Mouse (Mus musculus) neural tube, embryonic 12.5 days (tissue): ENCODE measurements around the gene Slc22a2. TPM values are rescaled to one million over a fixed set of nuclear protein-coding genes. Genes with fewer than 3 reads are reported as not detected.
"Not testable (repeated sequence)": the region's sequence is repeated elsewhere in the genome, so short reads cannot be mapped to it uniquely, and the experiment has no call there.

Experiments used
- ATAC-seq: fragments of 200-750 bp; cut with Nextera tagmentation; 2 replicates; pipeline ENCODE4 v1.8.0; 2017; ENCODE audit warnings: low read depth, mild to moderate bottlenecking, moderate TSS enrichment, moderate library complexity; ENCODE audit not compliant: low FRiP score
- H3K27ac ChIP-seq: fragments of 300-500 bp; sonication (generic); 2 replicates; pipeline ENCODE4 v1.5.1; 2016
- H3K27me3 ChIP-seq: fragments of 300-500 bp; sonication (generic); replicated peaks from 2 replicates; pipeline ENCODE4 v1.6.1; 2016; ENCODE audit warnings: mild to moderate bottlenecking
- H3K36me3 ChIP-seq: fragments of 300-500 bp; sonication (generic); 2 replicates; pipeline ENCODE4 v1.6.1; 2016; ENCODE audit warnings: mild to moderate bottlenecking
- H3K4me1 ChIP-seq: fragments of 300-500 bp; sonication (generic); 2 replicates; pipeline ENCODE4 v1.6.1; 2016
- H3K4me2 ChIP-seq: fragments of 300-500 bp; sonication (generic); replicated peaks from 2 replicates; pipeline ENCODE4 v1.6.1; 2016; ENCODE audit warnings: mild to moderate bottlenecking
- H3K4me3 ChIP-seq: fragments of 300-500 bp; sonication (generic); 2 replicates; pipeline ENCODE4 v1.5.1; 2016
- H3K9ac ChIP-seq: fragments of 300-500 bp; sonication (generic); 2 replicates; pipeline ENCODE4 v1.6.1; 2016; ENCODE audit warnings: mild to moderate bottlenecking
- H3K9me3 ChIP-seq: fragments of 300-500 bp; sonication (generic); 2 replicates; pipeline ENCODE4 v1.6.1; 2016; ENCODE audit warnings: mild to moderate bottlenecking
- WGBS: fragments of 180-500 bp; shearing (Covaris S2); methylation state at CpG from one replicate; pipeline ENCODE4 v1.1.7; 2016; 5-methylcytosine and 5-hydroxymethylcytosine counted together
- polyA plus RNA-seq: library from polyadenylated mRNA; unstranded; fragments of >200 nt; fragmentation: Nextera tagmentation; extraction: Ambion mirVana; gene quantifications from 2 replicates; pipeline ENCODE4 v1.2.1, GENCODE M21; 2016

Gene Slc22a2
- polyA plus RNA-seq, 1 experiment from 2014 or later: 0.09 TPM

DNA sequence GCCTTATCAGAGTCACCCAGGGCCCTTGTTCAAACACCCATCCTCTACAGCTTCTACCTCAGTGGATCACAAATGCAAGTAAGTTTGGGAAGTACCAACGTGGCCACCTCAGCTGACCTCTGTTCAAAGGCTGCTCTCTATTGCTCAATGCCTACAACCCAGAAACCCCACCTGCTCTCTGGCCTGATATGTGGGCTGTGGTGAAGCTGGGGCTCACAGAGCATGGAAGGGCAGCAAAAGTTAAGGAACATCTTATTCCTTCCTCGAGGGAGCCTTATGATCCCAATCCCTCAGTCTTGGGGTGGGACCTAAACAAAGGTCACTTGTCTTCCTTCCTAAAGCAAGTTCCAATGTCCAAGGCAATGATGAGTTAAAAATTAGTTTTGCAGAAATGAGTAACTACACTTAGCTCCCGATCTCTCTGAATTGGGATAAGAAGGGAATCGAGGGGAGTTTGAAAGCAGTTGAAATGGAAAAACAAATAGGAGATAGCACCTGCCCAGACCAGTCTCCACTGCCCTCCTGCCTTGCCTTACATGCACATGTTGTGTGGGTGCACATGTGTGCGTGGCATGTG is 87.2 kb downstream of the Slc22a2 start:
- no peak for ATAC-seq
- no peak overlapping the region for H3K9ac ChIP-seq
- no peak overlapping the region for H3K4me3 ChIP-seq
- H3K4me2 ChIP-seq: no peak overlapping the region
- no peak overlapping the region for H3K27ac ChIP-seq
- H3K36me3 ChIP-seq: no peaks in the 10 kb centered on the region
- peaks cover 7% of the 10 kb centered on the region; the same call in 1 of the 2 replicates for H3K4me1 ChIP-seq
- H3K9me3 ChIP-seq: no peaks in the 10 kb centered on the region
- H3K27me3 ChIP-seq: no peaks in the 10 kb centered on the region
- WGBS: 86% methylated on average over 5 of the region's 5 CpGs

DNA sequence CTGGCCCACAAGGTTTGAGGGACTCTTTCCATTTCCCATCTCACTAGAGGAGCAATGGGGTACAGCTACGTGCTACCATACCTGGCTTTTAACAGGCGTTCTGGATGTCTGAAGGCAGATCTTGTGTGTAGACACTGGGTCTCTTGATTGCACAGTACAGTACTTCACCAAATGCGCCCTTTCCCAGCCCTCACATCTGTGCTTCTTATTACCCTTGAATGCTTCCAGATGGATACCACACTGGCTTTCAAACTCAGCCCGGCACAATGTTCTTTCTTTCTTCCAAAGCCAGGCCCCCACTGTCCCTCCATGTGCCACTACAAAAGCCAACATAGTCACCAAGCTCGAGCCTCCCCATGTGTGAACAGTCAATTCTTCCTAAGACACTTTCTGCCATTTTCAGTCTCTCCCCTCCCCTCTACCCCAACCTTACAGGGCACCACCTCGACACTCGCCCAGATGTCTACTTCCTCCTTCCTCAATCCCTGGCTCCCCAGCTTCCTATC is 88.4 kb downstream of the Slc22a2 start:
- no peak overlapping the region for H3K27ac ChIP-seq
- no peak overlapping the region for H3K4me2 ChIP-seq
- H3K9ac ChIP-seq: no peak overlapping the region
- peaks cover 7% of the 10 kb centered on the region; the same call in 1 of the 2 replicates for H3K4me1 ChIP-seq
- H3K36me3 ChIP-seq: no peaks in the 10 kb centered on the region
- no peaks in the 10 kb centered on the region for H3K27me3 ChIP-seq
- no peak for ATAC-seq
- 65% methylated on average over 7 of the region's 7 CpGs for WGBS
- H3K9me3 ChIP-seq: no peaks in the 10 kb centered on the region
- no peak overlapping the region for H3K4me3 ChIP-seq

DNA sequence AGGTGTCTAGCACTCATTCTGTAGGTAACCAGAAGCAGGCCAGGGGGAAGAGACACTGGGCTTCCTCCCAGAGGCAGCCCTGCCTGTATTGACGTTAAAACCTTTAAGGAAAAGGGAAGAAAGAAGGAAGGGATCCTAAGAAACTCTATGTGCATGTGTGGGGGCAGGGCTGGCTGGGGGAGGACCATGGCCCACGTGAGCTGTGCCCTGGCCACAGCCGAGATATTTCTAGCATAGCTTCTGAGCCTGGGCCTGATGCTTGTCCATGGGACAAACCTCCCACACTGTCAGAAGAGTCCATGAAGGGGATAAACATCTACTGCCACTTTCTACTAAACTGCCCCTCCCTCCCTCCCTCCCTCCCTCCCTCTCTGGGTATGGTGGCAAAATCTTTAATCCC is 89.9 kb downstream of the Slc22a2 start:
- no peak for ATAC-seq
- H3K4me3 ChIP-seq: no peak overlapping the region

DNA sequence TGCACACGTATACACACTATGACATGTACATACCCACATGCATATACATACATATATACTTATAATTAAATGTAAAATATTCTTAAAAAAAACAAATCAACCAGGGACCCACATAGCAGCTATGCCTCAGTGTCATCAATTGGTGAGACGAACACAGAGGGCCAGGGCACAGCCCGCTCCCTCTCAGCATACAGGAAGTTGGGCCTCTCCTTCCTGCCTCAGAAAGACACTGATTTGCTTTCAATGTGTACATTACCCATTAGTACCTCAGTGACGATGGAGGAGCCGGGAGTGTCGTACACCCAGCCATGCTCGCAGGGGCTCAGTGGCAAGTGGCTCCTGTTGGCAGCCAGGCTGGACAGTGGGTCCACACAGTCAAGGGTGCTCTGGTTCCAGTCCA is 91.0 kb downstream of the Slc22a2 start:
- not testable (repeated sequence) for H3K9ac ChIP-seq, ATAC-seq
- WGBS: 84% methylated on average over 7 of the region's 7 CpGs

More for the DNA sequence above, 89.9 kb downstream of the Slc22a2 start:
- Histone ChIP-seq H3K4me2 (no peak overlapping the region), H3K9me3 (no peaks in the 10 kb centered on the region), H3K27me3 (no peaks in the 10 kb centered on the region), H3K4me1 (no peaks in the 10 kb centered on the region; the same call in 1 of the 2 replicates), H3K36me3 (no peaks in the 10 kb centered on the region), H3K27ac (no peak overlapping the region), H3K9ac (no peak overlapping the region)
- WGBS: 79% methylated on average over 3 of the region's 3 CpGs

DNA sequence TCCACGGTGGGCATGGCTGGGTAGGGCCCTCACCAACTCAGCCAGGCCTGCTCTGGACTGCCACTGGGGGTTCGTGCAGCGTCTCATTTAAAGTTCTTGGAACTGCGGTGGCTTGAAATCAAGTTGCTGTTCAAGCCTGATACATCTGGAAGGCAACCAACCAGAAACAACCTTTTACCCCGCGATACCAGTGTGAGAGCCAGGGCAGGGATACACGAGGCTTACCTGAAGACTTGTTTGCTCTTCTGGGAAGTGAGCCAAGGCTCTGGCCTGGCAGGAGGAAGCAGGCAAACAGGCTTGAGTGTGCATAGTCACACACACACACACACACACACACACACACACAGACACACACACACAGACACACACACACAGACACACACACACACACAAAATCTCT is 91.7 kb downstream of the Slc22a2 start, which contains the start of gene Slc22a1:
TSS of gene Slc22a1 (minus strand) at position 184 of the 400 bp plus-strand sequence.
- Histone ChIP-seq H3K4me1 (no peaks in the 10 kb centered on the region), H3K4me2 (no peak within 1 kb of the TSS), H3K9me3 (no peaks in the 10 kb centered on the region), H3K9ac (no peak within 1 kb of the TSS), H3K36me3 (no peaks in the 10 kb centered on the region), H3K27ac (no peak within 1 kb of the TSS), H3K27me3 (no peaks in the 10 kb centered on the region), H3K4me3 (no peak within 1 kb of the TSS)
- 90% methylated on average over 7 of the region's 7 CpGs for WGBS
- ATAC-seq: no peak

More for the DNA sequence above, 91.0 kb downstream of the Slc22a2 start:
- not testable (repeated sequence) for H3K4me3 ChIP-seq, H3K9me3 ChIP-seq, H3K27me3 ChIP-seq, H3K4me1 ChIP-seq, H3K4me2 ChIP-seq, H3K36me3 ChIP-seq, H3K27ac ChIP-seq

DNA sequence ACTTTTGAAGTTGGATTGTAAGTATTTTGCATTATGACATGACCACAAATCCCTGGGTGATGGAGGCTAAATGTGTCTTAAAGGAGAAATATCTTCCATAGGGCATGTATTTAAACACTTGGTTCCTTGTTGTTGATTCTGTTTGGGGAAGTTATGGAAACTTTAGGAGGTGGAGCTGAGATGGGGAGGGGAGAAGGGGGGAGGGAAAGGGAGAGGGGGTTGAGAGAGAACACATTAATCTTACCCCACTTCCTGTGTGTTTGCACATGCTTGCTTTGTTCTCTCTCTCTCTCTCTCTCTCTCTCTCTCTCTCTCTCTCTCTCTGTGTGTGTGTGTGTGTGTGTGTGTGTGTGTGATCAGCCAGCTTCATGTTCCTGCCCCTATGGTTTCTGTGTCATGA is 93.2 kb downstream of the Slc22a2 start:
- Histone ChIP-seq H3K4me2 (no peak overlapping the region), H3K9ac (no peak overlapping the region), H3K27me3 (no peaks in the 10 kb centered on the region), H3K27ac (no peak overlapping the region), H3K4me3 (no peak overlapping the region), H3K4me1 (no peaks in the 10 kb centered on the region), H3K9me3 (no peaks in the 10 kb centered on the region), H3K36me3 (0 out of 2 replicates have a peak, but pooled peaks cover 5% of the 10 kb centered on the region)
- no peak for ATAC-seq

Other genes starting within 250 kb of the Slc22a2 start
- 0.11 and 0.28 TPM in 2 replicates for gene Plg, start 205.5 kb upstream of the Slc22a2 start, polyA plus RNA-seq
- gene Slc22a3, start 76.4 kb upstream of the Slc22a2 start, polyA plus RNA-seq: 0.26 and 0.30 TPM in 2 replicates
- 0.52 TPM in 1 of 2 replicates, not detected in the other for gene Slc22a1, start 91.7 kb downstream of the Slc22a2 start, polyA plus RNA-seq
- gene Igf2r, start 185.5 kb downstream of the Slc22a2 start, polyA plus RNA-seq: 21.6 and 21.7 TPM in 2 replicates